Mouse (Mus musculus): Measurements from ENCODE around the gene Cntrob.

Cntrob gene

DNA sequence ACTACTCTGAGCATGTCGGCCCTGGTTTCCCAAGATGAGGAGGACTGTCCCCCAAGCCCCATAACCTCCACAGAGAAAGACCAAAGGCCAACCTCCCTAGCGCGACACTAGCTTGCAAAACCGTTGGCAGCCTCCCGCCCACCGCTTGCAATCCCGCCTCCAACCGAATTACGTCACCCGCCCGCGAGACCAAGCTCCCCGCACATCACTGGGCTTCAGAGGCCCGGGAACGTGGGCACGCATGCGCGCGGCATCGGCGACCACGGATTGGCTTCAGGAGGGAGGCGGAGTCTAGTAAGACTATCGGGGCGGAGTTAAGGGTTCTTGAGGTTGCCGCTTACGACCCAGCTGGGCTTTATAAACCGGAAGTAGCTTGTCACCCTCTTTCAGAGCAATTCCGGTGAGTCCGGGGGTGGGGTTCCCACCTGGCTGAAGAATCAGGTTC is at the start of gene Cntrob, which contains the start of gene Trappc1:
Cntrob (minus strand) TSS at position 109 of the 445 bp plus-strand sequence.
Trappc1 (plus strand) TSS at position 314 of the 445 bp plus-strand sequence.
- peak; percentile 99 to 100 for DNase-seq

DNA sequence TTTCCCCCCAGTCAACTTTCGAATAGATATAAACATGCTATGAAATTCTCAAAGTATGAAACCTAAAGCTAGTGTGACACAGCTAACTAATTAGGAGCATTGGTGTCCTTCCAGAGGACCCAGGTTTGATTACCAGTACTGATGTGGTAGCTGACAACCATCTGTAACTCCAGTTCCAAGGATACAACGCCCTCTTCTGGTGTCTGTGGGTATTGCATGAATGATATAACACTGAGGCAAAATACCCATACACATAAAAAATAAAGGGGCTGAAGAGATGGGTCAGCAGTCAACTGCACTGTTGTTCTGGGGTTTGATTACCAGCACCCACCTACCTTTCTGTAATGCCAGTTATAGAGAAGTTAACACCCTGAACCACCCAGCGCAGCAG is 49.2 kb upstream of the Cntrob start:
- DNase-seq: peak in 1 of 2 experiments; percentile 18

DNA sequence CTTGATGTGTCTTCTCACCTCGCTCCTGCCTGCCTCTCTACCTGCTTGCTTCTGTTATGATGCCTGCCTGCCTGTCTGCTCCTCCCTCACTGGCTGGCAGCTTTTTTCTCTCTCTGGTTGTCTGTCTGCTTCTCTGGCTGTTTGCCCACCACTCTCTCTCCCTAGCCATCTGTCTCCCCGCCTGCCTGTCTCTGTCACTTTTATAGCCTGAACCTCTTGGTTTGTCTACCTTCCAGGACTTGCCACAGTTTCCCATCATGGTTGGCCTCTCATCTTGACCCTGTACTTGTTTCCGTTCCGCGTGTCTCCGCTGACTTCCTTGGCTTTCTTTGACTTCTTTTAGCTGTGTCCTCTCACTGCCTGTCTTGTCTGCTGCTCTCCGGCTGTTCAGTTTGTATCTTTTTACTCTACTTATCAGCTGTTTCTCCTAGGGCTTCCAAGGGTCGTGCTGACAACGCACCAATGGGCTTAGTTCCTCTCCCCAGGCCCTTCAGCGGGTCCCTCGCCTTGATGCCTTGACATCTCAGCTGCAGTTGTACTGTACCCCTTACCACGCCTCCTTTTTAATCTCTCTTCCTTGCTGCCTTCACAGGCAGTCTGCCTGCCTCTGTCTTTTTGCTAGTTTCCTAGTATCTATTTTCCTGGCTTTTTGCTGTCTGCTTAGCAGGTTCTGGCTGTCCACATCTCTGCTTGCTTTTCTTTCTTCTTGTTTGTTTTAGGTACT is 48.6 kb upstream of the Cntrob start:
- no peak for DNase-seq

DNA sequence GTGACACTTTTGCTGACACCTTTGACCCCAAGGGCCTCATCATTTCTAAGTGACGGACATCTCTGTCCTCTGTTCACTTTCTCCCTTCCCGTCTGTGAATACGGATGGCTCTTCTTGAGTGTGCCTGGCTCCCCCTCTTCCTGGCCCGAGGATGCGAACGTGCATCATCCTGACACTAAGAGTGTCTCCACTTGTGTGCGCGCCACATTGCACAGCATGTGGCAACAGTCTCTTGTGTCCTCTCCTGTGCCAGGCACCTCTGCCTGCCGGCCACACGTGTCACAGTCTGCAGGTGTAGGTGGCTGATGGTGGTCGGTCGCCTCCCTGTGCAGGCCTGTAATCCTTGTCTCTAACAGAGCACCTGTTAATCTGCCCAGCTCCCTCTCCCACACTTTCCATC is 48.0 kb upstream of the Cntrob start:
- DNase-seq: no peak

DNA sequence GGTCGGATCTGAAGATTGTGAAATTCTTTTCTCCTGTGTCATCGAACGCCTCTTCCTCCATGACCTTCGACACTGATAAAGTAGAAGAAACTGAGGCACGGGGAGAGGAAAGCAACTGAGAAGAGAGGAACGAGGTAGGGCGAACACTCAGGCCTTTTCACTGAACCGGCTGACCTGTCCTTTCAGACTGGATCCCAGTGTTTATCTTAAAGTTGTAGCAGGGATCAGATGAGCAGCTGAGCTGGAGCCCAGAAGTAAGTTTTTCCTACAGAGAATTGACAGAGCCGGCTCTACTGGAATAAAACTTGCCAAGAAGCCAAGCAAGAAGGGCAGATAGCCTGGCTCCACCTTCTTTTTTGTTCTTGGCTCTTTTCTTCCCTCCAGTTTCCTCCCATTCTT is 47.2 kb upstream of the Cntrob start:
- DNase-seq: no peak

DNA sequence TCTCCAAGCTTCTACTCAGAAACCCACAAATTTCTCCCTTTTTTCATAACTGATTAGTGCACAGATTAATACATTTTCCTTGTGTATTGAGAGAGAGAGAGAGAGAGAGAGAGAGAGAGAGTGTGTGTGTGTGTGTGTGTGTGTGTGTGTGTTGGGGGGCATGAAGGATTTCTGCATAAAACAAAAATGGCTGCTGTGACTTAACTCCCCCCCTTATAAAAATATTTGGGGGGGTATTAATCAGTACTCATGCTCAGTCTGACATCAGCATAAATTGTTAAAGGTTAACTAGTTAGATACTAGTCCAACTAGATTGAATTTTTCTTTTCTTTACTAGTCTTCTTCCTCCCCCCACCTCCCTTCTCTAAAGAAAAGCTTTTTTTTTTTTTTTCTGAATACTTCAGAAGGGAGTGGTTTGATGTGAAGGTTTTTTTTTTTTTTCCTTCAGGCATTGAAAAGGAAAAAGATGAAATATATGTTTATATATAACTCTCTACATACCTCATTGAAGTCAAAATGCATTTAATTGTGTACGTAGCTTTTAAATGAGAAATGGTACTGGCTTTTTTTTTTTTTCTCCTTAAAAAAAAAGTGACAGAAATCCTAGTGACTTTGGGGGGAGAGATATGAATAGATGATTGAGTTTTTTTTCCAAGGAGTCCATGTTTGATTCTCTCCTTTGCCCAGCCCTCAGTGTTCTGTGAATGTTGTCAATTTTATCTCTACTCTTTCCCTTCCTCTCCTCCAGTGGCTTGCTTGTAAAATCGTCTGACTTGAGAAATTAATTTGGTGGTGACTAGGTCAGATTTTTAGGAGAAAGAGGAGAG is 46.6 kb upstream of the Cntrob start:
- no peak for DNase-seq

DNA sequence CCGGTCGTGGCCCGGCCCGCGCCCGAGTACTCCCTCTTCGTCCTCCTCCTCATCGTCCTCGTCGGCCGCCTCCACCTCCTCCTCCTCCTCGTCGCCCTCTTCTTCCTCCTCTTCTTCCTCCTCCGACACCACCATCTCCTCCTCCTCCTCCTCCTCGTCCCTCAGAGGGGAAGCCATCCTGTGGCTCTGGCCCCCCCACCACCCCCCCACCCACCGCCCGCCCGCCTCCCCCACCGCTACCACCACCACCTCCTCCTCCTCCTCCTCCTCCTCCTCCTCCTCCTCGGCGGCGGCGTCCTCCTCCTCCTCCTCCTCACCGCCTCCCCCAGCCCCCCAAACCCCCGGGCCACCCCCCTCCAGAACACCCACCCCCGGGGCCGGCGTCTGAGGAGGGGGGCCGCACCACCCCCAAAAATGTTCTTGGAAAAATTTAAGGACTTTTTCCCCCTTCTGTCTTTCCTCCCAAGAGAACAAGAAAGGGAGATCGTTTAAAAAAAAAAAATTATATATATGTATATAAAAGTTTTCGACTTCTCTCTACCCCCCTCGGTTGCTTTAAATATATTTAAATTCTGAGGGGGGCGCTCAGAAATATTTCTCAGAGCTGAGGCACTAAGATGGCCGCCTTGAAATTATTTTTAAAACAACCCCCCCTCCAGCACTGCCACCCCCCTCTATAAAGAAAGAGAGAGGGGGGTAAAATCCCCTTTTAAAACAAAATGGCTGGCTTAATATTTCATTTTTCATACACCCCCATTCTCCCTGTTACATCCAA is 45.8 kb upstream of the Cntrob start, which contains the start of gene Chd3:
Chd3 (minus strand) TSS at position 192 of the 775 bp plus-strand sequence.
- DNase-seq: no peak

DNA sequence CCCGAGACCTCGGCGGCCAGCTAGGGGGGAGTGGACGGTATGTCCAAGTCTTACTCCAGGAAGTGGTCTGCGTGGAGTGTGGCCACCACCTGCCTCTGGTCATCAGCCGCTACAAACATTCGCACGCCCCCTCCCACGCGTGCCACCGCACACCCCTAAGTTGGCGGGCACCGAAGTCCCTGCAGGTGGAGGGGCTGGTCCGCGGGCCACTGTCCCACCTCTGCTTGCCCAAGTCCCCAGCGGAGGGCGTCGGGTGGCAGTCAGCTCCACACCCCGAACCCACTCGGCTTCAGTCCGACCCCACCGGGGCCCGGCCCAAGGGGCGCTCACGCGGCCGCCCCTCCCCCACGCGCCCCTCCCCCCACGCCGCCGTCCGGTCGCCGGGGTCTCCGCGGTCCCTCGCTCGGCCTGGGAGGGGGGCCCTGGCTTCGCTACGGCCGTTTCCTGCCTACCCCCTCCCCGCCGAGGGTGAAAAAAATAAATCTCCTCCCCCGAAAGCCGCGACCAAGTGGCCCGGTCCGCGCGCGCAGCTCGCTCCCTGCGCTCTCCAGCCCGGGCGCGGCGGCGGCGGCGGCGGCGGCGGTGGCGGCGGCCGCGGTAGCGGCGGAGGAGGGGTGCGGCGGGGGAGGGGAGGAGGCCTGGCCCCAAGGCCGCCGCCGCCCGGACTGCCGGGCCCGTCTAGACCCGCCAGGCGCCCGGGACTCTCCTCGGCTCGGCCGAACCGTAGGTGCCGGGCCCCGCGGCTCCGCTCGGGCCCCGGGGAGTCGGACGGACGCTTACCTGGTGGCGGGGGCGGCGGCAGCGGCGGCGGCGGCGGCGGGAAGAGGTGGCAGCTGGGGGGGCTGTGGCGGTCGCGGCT is 45.0 kb upstream of the Cntrob start:
- DNase-seq: peak; percentile 66 to 73

DNA sequence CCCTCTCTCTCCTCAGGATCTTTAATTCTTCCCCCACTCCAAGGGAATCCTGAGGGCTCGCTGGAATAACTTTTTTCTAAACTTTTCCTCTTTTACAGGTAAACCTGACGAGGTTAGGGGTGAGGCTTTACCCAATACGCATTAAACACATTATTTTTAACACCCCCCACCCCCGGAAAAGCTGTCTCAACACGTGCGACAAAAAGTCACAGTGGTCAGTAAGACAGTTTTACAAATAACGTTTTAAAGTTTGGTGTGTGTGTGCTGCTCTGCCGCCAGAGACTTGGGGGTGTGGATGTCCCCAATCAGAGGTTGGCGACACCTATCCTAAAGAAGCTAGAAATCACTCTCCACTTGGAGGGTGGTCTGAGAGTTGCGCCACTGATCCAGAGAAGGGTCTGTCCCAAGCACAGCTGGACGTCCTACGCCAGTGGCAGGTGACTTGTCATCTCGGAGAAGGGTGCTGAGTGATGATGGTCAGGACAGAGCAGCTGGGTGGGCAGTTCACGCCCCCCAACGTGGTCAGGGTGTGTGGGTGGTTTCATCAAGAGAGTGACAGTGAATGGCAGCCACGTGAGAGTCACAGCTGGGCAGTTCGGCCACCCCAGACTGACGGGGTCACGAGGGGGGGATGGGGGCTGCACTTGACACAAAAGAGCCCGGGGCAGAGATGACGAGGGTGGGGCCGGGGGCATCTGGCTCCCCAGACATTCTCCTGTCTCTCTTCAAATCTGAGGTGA is 44.2 kb upstream of the Cntrob start:
- DNase-seq: peak; percentile 39 to 69

DNA sequence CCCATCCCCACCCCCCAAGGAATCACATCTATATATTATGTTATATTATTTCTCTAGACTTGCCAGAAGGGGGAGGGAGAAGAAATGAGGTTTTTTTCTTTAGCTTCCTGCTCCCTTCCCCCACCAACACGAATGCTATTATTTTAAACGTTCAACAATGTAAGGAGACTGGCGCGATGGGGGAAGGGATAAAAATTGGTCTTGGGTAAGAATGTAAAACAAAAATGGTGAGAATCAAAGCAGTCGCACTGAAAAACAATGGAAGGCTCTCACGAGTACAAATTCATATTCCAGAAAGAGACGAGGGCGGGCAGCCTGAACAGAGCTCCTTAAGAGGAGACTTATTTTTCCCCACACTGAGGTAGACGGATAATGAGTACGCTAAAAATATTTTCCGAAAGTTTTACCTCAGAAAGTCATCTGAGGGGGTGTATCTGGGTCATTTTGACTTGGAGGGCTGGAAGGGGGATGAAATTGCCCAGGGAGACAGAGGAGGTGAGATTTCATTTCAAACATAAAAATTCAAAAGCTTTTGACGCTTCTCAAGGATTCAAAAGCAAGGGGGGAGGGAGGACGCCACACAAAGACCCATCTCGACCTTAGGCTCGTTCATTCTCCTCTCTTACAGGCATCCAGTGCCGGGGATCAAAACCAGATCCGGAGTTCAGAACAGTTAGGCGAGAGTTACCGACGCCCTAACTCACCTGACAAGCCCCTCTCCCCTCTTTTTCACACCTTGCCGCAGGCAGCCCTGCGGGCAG is 43.5 kb upstream of the Cntrob start:
- peak in 1 of 2 experiments; percentile 48 for DNase-seq

DNA sequence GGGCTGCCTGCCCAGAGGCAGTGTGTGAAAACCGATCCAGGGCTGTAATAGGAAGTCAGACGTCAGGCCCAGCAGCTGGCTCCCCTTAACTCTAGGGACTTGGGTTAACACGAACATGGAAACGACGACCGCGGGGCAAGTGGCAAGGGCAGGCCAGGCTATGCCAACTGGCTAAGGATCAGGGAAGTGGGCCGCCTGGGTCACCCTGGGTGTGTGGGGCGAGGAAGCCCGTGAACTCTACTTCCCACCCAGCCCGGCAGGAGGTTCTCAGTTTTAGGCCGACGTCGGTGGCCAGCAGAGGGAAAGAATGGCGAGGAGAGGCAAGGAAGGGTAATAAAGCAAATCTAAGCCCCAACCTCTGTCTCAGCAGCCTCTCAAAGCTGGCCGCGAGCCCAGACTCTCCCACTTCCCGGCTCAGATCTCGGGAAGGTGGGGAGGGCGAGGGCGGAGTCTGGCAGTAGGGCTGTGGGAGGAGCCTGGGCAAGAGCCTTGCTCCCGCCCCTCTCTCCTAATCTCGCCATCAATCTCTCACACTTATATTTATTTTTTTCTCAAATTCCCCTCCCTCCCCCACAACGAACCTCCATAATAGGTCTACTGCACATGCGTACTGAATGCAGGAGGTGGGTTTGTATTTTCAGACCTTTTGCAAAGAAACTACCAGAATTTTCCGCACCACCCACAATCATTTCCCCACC is 42.7 kb upstream of the Cntrob start:
- DNase-seq: peak; percentile 98

DNA sequence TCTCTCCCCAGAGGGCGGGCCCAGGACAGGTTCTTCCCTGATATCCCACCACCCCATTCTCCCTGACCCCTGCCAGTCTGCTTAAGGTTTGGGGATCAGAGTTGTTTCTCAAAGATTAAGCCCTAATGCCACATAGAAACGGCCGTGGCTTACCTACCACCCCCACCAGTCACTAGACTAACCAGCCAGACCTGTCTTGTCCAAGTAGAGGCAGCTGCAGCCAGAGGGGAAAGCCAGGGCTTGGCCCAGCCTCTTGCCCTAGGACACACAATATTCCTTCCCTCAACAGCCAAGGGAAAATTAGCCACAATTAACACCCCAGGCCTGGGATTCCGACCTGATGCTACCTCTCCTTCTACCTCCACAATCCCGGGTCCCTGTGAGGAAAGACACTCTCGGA is 42.1 kb upstream of the Cntrob start:
- peak in 1 of 2 experiments; percentile 56 for DNase-seq

DNA sequence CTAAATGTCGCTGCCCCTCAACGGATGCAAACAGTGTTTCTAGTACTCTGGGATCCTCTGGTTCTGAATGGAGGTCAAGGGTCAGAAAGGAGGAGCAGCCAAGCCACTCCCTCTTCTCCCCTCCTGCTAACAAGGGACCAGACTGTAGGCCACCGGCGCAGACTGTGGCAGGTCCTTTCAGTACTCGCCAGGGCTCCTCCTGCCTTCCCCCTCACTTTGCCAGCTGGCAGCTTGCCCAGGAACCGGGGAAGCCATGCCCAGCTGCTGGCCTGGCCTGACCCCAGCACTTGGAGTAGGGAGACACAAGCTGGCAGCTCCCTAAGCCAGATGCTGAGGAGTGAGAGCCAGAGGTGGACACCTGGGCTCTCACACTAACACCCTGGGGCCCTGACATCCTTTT is 41.3 kb upstream of the Cntrob start:
- DNase-seq: peak; percentile 95 to 98

DNA sequence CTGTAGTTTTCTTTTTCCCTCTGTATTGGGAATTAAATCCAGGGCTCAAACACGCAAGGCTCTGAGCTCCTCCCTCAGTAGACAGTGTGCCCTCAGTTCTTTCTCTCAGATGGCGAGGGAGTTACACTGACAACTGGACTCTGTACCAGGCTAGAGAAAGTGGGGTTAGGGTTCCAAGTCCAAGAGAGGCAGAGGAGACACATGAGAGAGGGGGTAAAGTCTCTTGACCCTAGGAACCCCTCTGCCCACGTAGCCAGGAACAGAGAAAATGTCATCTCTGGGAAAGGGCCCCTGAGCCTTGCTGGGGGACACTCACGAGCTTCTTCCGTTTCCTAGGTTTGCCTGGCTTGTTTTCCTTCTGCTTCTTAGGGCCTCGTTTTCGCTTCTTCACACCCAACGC is 40.8 kb upstream of the Cntrob start:
- DNase-seq: no peak

DNA sequence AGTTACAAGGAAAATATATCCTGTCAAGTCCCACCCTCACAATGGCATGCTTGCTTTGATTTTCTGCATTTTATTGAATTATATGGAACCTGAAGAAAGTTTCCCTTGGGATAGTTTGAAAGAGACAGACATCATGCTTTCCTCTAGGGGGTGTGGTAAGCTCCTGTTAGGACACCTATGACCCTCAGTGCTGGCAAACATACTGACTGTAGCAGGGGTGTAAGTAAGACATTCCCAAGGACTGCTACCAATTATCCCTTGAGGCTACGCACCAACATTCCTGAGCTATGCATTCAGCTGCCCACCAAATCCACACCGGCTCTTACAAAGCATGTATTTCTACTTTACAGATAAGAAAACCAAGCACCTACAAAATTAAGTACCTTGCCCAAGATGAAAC is 38.9 kb upstream of the Cntrob start:
- no peak for DNase-seq

DNA sequence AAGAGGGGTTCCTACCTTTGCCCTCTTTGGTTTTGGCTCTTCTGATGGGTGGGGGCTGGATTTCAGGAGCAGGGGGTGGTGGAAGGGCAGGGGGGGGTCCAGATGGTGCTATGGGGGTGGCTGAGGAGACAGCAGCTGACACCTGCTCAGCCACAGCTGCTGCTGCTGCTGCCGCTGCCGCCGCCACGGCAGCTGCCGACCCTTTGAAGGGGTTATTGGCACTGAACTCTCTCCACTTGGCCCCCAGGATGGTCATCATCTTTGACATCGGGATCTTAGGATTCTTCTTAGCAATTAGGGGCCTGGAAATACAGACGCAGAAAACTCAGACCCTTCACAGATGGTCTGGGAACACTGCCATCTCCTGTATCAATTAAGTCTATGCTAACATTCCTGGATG is 38.4 kb upstream of the Cntrob start:
- DNase-seq: no peak

DNA sequence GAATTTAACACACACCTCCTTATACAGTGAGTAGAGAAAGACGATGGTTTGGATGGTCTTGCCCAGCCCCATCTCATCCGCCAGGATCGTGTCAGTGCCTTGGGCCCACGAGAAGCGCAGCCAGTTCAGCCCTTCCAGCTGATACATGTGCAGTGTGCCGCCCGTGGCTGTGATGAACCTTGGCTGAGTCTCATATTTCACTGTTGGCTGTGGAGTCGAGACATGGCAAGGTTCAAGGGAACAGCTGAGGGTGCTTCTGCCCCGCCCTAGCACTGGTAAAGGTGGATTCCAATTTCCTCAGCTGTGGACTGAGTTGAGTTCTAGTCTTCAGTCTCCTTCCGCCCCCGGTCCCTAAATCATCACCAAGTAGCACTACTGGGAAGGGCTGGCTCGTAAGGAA is 34.1 kb upstream of the Cntrob start:
- no peak for DNase-seq

DNA sequence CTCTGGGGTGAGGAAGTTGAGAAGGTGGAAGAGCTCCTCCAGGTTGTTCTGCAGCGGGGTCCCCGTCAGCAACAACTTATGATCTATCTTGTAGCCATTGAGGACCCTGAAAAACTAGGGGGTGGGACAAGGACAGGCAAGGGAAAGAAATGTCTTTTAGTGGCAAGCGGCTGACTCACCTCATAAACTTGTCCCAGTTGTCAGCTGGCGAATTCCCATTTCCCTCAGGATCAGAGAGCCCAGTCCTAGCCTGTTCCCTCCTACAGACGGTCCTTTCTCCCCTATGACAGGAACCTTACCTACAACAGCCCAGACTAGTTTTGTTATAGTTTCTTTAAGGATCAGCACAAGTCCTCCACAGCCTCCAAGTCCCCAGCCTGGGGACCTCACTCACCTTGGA is 33.0 kb upstream of the Cntrob start:
- DNase-seq: no peak

DNA sequence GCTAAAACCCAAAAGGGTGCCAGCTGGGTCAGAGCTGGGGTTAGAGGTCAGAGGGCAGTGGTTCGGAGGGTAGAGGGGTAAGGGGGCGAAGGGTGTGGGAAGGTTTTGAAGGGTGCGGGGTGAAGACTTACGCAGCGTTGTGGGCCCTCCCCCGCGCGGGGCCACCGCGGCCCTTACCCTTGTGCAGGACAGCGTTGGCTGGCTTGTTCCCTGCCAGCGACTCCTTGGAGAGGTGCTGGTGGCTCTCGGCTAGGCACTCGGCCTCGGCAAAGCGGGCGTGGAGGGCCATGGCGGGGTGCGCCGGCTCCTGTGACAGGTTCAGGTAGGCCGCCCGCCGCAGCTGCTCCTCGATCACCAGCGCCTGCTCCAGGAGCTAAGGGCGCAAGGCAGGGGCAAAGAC is 22.9 kb upstream of the Cntrob start:
- peak in 1 of 2 experiments; percentile 21 for DNase-seq

Measured in lung, postnatal 4 days (tissue).